Mouse (Mus musculus) layer of hippocampus, adult 2 months (tissue): ENCODE results near the gene Hbp1. TPM values are rescaled to one million over a fixed set of nuclear protein-coding genes. Genes with fewer than 3 reads are reported as not detected.

ENCODE experiments used
- DNase-seq, 2 experiments: peaks; one replicate each; pipeline ENCODE4 v3.0.0; 2022; ENCODE audit warnings: low spot score in 2 of 2
- H3K27ac ChIP-seq: fragments of 200-600 bp; 2 replicates; pipeline ENCODE4 v1.8.1; 2022
- H3K4me3 ChIP-seq: fragments of 200-600 bp; 2 replicates; pipeline ENCODE4 v1.8.1; 2022; ENCODE audit warnings: mild to moderate bottlenecking
- CTCF ChIP-seq: fragments of 200-600 bp; conservative IDR thresholded peaks from 2 replicates; pipeline ENCODE4 v1.8.1; 2022; ENCODE audit warnings: antibody characterized with exemption, mild to moderate bottlenecking, moderate library complexity
- total RNA-seq, 2 experiments: library from RNA; stranded (reverse); gene quantifications; 2 replicates each; pipeline ENCODE4 v1.2.3; 2021

Gene Hbp1
- total RNA-seq, 2 experiments from 2014 or later, result 26.4 to 28.8 TPM

DNA sequence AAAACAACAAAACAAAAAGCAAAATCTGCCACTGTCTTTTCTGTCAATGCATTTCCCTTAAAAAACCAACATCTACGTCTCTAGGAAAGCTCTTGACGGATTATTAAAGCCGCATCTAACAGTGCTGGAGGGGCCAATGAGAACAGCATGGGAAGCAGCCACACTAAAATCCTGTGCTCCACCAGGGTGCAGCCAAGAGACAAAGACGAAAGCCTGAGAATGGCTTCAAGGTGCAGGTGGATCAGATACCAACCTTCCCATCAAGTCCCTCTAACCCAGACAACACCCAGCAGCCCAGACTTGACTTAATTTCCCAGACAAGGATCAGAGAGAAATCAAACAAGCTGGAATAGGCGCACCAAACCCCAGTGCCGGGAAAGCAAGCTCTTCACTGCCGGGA is 26.2 kb upstream of the Hbp1 start:
- TF ChIP-seq CTCF, result peak; percentile 71
- DNase-seq, result peak in 1 of 2 experiments; percentile 39
- Histone ChIP-seq H3K27ac (no peak overlapping the region), H3K4me3 (no peak overlapping the region)

DNA sequence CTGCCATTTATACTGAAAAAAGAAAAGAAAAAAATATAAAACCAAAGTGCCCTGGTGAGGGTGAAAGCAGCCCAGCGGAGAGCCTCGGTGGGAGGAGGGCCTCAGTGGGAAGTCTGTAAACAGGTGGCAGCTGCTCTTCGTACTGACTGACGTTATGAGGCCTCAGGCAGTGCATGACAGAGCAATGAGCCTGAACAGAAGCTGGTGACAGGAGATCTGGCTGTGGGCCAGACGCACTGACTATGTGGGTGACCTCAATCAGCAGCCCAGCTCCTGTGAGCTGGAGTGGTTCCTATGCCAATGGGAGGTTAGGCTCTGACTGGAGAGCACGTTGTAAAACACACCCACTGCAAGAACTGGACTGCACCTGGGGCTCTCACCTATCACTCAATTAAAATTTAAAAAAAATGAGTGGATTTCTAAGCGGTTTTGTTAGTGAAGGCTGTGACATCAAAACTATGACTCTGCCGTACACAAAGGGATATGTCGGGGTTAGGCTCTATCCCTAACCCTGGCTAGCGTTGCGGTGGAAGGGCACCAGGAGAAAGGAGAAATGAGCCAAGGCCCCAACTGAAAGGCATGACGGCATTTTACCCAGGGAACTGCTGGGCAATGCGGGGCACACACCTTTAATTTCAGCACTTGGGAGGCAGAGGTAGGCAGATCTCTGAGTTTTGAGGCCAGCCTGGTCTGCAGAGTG is 23.3 kb upstream of the Hbp1 start:
- DNase-seq, result peak; percentile 51 to 67
- TF ChIP-seq CTCF, result no peak
- Histone ChIP-seq H3K27ac (peak overlapping the region; percentile 48; the same call in 1 of the 2 replicates), H3K4me3 (no peak overlapping the region)

DNA sequence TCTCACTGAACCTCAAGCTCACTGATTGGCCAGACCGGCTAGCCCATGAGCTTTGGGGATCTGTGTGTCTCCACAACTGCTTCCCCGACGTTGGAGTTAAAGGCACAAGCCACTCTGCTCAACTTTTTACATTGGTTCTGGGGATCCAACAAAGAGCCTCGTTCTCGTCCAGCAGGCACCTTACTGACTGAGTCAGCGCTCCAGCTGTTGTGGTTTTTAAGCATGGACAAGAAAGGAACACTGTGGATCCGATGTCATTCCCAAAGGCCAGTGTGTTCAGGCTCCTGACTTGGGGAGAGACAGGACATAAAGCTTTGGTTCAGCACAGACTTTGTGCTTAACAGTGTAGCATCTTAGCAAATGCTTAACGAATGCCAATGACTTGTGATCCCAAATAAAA is 21.2 kb upstream of the Hbp1 start:
- TF ChIP-seq CTCF, result no peak
- DNase-seq, result no peak
- H3K27ac ChIP-seq, result no peak overlapping the region
- H3K4me3 ChIP-seq, result no peak overlapping the region

DNA sequence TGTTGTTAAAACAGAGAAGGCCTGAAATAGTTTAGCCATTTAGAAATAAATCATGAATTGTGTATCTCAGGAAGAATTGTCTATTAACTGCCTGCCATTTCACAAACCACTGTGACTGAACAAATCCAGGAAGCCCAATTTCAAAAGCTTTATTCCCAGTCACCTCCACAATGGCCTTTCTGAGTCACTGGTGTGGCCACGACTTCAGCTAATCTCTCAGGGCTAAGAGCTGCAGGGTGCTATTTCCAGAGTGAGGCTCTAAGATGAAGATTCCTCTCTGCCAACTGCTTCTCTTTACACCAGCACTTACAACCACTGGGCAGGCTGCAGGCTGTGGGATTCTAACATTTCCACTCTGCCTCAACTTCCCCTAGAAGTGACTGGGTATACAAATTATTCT is 18.8 kb upstream of the Hbp1 start:
- H3K27ac ChIP-seq, result no peak overlapping the region
- DNase-seq, result no peak
- H3K4me3 ChIP-seq, result no peak overlapping the region
- no peak for TF ChIP-seq CTCF

DNA sequence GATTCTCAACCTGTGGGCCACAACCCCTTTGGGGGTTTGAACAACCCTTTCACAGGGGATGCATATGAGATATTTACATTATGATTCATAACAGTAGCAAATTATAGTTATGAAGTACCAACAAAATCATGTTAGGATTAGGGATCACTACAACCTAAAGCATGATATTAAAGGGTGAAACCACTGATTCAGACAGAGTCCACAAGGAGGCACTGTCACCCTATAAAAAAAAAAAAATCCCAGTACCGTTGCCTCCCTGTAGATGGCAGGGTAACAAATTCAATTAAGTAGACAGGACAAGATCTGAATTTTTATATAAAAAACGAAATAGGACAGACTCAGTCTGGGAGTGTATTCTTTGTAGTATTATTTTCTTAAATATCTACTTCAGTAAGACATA is 17.2 kb upstream of the Hbp1 start:
- DNase-seq, result peak; percentile 54 to 67
- TF ChIP-seq CTCF, result peak; percentile 99

DNA sequence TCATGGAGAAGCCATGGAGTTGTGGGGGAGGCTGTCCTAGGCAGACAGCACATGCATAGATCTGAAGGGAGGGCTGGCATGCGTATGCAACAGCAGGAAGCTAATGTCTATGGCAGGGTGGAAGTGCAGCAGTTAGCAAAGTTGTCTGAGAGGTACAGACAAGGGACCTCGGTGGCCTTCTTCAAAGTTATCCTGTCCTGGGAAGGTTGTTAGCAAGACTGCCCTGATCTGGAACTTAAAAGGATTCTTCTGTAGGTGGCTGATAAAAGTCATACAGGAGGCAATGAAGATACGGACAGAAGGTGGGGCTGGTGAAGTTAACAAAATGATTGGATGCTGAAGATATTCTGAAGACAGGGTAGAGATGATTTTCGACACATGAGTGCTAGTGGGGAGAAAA is 16.1 kb upstream of the Hbp1 start:
- TF ChIP-seq CTCF, result no peak
- no peak overlapping the region for H3K4me3 ChIP-seq
- no peak for DNase-seq
- peak overlapping the region; percentile 39; the same call in 1 of the 2 replicates for H3K27ac ChIP-seq

More for the DNA sequence above, 17.2 kb upstream of the Hbp1 start:
- no peak overlapping the region for H3K27ac ChIP-seq
- H3K4me3 ChIP-seq, result no peak overlapping the region

DNA sequence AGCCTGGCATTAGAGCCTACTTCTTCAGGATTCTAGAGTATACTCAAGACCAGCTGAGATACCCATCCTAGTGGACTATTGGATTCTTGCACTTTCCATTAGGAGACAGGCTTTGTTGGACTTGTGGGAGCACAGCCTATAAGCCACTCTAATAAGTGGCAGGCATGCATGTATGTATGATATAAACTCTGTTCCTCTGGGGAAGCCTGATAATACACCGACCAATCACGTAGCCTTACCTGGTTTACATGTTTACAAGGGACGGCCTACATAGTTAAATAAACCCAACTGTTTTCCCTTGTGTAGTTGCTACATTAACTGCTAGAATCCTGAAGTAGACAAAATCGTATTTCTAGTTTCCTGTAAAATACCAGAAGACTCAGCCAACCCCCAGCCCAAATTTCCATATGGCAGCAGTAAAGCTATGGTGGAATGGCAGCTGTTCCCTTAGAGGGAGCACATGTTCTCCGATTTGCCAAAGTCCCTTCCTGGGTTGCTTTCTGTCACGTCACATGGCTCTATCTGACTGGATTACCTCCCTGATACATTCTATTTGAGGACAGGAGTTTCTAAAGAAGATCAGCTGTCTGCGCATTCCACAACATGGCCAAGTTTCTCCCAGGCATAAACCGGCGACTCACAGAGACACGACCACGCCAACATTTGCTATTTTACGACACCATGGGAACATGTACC is 15.3 kb upstream of the Hbp1 start:
- DNase-seq, result peak; percentile 55 to 69
- H3K4me3 ChIP-seq, result no peak overlapping the region
- TF ChIP-seq CTCF, result no peak
- H3K27ac ChIP-seq, result peak overlapping the region; percentile 39; the same call in 1 of the 2 replicates

DNA sequence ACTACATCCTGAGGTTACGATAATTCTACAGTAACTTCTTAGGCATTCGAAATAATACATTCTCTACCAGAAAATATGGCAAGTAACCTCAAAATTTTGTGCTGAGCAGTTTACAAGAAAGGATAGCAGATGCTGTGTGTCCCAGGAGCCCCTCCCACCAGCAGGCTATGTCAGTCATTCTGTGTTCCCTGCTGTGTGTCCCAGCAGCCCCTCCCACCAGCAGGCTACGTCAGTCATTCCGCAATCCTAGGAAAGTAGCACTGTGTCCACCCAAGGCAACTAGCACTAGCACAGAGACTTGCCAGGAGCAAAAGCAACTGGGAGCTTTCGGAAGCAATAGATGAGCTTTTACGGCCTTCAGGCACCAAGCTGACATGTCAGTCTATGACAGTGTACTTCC is 13.7 kb upstream of the Hbp1 start:
- peak; percentile 54 to 66 for DNase-seq
- TF ChIP-seq CTCF, result no peak
- Histone ChIP-seq H3K27ac (peak overlapping the region; percentile 43; the same call in 1 of the 2 replicates), H3K4me3 (no peak overlapping the region)

DNA sequence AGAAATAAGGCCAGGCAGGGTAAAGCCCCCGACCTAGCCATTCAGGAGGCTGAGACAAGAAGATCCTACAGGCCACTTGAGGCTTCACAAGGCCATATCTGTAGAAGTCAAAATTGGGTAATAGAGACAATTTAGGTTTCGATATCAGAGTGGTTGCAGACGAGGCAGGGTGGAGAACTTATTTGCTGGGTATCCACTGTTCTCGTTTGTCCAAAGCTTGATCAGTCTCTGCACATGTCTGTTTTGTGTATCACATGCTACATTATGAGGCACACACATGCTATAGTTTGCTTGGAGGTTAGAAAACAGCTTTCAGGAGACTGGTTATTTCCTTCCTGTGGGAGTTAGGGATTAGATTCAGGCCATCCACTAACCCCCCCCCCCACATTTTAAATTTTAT is 5.5 kb upstream of the Hbp1 start:
- TF ChIP-seq CTCF, result no peak
- Histone ChIP-seq H3K27ac (no peak overlapping the region), H3K4me3 (no peak overlapping the region)
- no peak for DNase-seq

DNA sequence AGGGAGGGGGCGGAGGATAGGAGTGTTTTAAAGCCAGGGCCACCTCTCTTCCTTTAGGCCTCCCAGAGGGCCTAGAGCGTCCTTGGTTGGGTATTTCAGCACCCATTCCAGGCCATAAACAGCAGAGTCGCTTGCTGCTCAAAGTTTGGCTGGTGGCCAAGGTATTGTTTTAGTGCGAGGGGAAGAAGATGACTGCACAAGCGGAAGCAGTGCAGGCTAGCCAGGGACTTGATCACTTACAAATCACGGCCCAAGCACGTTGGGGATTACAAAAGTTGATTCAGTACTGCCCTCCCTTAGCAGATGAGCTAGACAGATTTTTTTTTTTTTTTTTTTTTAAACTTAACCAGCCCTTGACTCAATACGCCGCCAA is 310 bp upstream of the Hbp1 start:
- no peak for TF ChIP-seq CTCF
- no peak for DNase-seq
- peak overlapping the region; percentile 97 for H3K27ac ChIP-seq
- H3K4me3 ChIP-seq, result peak overlapping the region; percentile 66

DNA sequence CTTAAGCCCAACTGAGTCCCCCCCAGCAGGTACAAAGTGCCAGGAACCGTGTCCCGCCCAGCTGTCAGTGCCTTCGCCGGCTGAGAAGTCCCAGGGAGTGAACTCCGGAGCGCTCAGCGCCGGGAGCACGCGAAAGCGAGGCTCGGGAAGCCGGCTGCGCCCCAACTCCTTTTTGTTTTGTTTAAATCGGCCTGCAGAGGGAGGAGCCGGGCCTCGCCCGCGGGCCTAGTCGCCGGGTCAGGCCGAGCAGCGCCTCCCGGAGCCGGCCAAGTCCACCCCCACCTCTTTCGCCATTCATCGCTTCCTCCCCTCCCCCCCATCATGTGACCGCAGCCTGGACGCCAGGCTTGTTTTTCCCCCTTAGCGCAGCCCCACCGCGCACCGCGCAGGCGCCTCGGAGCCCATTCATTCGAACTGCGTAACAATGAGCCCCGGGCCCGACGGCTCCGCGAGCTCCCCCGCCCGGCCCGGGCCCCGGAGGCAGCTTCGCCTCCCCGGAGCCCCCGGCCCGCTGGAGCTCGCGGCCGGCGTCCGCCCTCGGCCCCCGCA is 1.1 kb downstream of the Hbp1 start:
- peak; percentile 60 for TF ChIP-seq CTCF
- peak overlapping the region; percentile 95 for H3K27ac ChIP-seq
- peak; percentile 90 to 91 for DNase-seq
- H3K4me3 ChIP-seq, result peak overlapping the region; percentile 76

DNA sequence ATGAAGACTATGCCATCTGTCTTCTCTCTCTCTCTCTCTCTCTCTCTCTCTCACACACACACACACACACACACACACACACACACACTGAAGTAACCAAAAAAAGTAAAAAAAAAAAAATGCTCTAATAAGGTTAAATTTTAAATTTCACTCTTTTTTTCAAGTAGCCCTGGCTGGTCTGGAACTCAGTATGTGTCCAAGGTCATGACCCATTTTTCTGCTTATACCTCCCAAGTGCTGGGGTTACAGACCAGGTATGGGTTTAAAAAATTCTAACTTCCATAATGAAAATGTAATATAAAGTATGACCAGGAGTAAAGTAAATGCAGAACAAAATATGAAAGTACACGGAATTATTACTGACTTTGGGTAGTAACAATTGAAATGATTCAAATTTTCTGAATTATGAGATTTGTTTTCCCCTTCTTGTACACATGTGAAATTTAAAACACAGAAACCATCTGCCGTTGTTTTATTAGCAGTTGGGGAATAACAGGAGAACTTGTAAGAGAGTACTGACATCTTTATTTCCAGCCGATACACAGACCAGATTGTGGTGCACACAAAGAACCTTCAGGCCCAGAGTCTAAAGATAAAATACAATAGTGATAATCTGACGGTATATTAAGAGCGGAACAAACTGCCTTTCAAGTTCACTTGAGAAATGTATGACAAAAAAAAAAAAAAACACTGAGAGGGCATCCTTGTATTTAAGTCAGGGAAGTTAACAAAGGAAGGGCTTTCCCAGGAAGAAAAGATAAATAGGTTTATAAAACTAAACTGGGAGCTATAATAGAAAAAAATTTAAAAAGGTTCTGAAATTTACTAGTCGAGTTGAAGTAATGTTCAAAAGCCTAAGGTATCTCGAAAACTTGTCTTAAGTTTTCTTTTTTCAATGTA is 2.0 kb downstream of the Hbp1 start:
- Histone ChIP-seq H3K4me3 (peak overlapping the region; percentile 76), H3K27ac (peak overlapping the region; percentile 95)
- DNase-seq, result no peak
- TF ChIP-seq CTCF, result no peak

DNA sequence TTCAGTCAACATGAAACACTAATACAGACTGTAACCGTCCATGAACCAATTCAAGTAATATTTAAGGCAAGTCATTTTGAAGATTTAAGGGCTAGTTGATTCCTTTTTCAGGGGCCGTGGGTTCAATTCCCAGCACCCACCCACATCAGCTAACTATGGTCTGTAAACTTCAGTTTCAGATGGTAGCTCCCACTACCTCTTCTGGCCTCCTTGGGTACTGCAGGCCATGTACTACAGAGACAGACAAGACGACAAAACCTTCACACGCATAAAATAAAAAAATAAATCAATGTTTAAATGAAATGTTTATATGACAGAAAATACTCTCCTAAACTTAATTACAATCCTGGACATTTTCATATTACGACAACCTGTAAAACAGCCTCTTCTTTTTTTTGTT is 2.9 kb downstream of the Hbp1 start:
- H3K27ac ChIP-seq, result no peak overlapping the region
- peak; percentile 77 for TF ChIP-seq CTCF
- no peak overlapping the region for H3K4me3 ChIP-seq
- no peak for DNase-seq
